Mouse (Mus musculus): ENCODE data around the gene Olfr215. TPM values are rescaled to one million over a fixed set of nuclear protein-coding genes. Genes with fewer than 3 reads are reported as not detected.
"Not testable (repeated sequence)": the region's sequence is repeated elsewhere in the genome, so short reads cannot be mapped to it uniquely, and the experiment has no call there.

Olfr215 gene
- total RNA-seq (2021): not detected

GRCm38 (mm10) chr6:116584095-116584494 is at the start of gene Olfr215:
Olfr215 (minus strand) TSS chr6:116584195.
- no peak for DNase-seq
- intact Hi-C loops (cut with DNase I): no loop called here

GRCm38 (mm10) chr6:116632129-116632528 is 48.1 kb upstream of the Olfr215 start:
- intact Hi-C loops (cut with DNase I): no loop called here

GRCm38 (mm10) chr6:116629766-116630165 is 45.8 kb upstream of the Olfr215 start:
- no peak for DNase-seq
- intact Hi-C loops (cut with DNase I): no loop called here

More at GRCm38 (mm10) chr6:116632129-116632528, 48.1 kb upstream of the Olfr215 start:
- peak; percentile 82 for DNase-seq

GRCm38 (mm10) chr6:116628539-116629171 is 44.7 kb upstream of the Olfr215 start, which contains the start of gene Zfp422:
Zfp422 (minus strand) TSS chr6:116628999.
- intact Hi-C loops (cut with DNase I): no loop called here
- peak; percentile 85 for DNase-seq

DNA sequence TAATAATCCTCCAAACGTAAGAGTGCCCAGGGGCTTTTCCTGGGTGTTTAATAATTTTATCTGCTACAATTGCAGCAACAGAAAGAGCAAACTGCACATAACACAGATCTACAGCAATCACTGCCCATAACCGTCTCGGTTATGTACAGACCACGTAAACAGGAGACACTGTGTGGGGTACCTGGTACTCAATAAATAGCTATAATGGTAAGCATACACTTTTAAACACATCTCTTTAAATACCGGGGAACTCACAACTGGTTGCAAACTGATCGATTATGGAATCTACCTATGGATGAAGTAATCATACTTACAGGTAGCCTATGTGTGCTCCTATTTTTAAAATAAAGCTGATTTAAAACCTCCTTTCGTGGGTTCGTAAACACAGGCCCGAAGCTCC is 44.1 kb upstream of the Olfr215 start:
- no peak for DNase-seq
- intact Hi-C loops (cut with DNase I): no loop called here

DNA sequence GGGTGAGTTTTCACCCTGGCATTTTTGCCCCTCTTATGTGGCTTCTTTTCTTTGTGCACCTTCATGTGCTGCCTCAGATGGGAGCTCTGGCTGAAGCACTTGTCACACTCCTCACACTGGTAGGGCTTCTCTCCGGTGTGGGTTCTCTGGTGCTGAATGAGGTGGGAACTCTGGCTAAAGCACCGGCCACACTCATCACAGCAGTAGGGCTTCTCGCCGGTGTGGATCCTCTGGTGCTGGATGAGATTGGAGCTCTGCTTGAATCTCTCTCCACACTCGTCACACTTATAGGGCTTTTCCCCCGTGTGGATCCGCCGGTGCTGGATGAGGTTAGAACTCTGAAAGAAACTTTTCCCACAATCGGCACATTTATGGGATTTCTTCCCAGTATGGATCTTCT is 42.4 kb upstream of the Olfr215 start:
- DNase-seq; intact Hi-C loops (cut with DNase I): not testable (repeated sequence)

GRCm38 (mm10) chr6:116621318-116622023 is 37.5 kb upstream of the Olfr215 start:
- DNase-seq: no peak
- intact Hi-C loops (cut with DNase I): no loop called here

DNA sequence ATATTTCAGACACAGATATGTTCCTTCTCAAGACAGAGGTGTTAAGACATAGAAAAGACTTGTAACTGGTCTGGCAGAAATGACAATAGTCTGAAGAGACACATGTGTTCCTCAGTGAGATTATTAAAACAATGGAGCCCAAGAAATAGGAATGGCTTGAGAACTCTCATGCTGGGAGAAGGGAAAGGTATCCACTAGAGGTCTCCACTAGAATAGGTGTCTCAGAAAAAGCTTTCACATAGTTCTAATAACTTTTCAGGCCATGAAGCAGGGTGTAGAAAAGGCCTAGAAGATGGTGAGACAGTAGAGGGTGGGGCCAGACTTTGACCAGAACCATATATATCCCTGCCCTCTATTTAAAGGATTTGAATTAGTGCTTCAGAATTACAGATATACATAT is 34.1 kb upstream of the Olfr215 start:
- intact Hi-C loops (cut with DNase I): no loop called here
- no peak for DNase-seq

DNA sequence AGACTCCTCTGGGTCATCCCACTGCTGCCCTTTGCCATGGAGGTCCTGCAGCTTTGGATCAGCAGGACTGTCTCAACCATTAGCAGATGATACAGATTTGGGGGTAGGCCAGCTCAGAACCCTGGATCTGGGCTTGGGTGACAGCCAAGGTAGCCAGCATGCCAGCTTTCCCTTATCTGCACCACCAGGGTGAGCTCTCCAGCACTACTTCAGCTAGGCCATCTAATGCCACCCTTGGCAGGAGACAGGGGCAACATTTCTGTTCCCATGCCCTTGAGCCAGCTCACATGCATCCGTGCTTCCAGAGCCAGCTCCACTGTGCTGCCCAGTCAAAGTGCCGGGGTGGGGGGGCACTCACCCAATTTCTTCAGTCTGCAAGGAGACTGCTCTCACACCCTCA is 31.7 kb upstream of the Olfr215 start:
- intact Hi-C loops (cut with DNase I): no loop called here
- DNase-seq: no peak

DNA sequence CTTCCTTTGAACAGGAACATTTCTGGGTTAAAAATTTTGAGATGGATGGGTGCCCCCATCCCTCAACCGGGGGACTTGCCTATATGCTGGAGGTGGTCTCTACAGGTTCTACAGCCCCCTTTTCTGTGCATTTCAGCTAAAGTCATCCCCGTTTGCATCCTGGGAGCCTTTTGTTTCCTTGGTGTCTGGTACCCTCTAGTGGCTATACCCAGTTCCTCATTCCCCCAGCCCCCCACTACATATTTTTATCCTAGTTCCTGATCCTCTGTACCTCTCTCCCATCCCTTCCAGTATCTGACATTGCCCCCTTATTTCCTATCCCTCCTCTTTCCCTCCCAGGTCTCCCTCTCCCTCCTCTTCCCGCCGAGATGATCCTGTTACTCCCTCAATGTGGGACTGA is 23.2 kb upstream of the Olfr215 start:
- intact Hi-C loops (cut with DNase I): no loop called here
- no peak for DNase-seq

DNA sequence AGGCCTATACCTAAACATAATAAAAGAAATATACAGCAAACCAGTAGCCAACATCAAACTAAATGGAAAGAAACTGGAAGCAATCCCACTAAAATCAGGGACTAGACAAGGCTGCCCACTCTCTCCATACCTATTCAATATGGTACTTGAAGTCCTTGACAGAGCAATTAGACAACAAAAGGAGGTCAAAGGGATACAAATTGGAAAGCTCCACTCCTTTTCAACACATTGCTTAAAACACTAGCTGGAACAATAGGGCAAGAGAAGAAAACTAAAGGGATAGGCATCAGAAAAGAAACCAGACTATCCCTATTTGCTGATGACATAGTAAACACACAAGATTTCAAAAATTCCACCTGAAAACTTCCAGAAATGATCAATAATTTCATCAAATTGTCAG is 17.0 kb upstream of the Olfr215 start:
- DNase-seq; intact Hi-C loops (cut with DNase I): not testable (repeated sequence)

- intact Hi-C loops (cut with DNase I): no loop called here
- DNase-seq: peak; percentile 21
Observed at GRCm38 (mm10) chr6:116569834-116570233, 14.2 kb downstream of the Olfr215 start.

GRCm38 (mm10) chr6:116554952-116555351 is 29.0 kb downstream of the Olfr215 start:
- DNase-seq: no peak
- intact Hi-C loops (cut with DNase I): no loop called here

GRCm38 (mm10) chr6:116553935-116554334 is 30.1 kb downstream of the Olfr215 start, which contains the start of gene Olfr214:
Olfr214 (plus strand) TSS chr6:116554235.
- DNase-seq: no peak
- intact Hi-C loops (cut with DNase I): no loop called here

DNA sequence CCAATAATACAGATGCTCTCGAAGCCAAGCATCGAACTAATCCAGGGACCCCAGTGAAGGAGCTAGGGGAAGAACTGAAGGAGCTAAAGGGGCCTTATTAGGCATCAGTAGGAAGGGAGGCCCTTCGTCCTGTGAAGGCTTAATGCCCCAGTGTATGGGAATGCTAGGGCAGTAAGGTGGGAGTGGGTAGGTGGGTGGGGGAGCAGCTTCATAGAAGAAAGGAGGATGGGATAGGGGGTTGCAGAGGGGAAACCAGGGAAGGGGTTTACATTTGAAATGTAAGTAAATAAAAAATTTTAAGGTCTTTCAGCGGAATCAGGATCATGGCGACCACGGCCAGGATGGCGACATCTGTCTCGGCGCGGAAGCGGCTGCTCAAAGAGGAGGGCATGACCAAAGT is 33.2 kb downstream of the Olfr215 start, which contains the start of gene Gm5580:
TSS of gene Gm5580 (plus strand) at position 301 of the 400 bp plus-strand sequence.
- intact Hi-C loops (cut with DNase I): not testable (repeated sequence)

GRCm38 (mm10) chr6:116542500-116542899 is 41.5 kb downstream of the Olfr215 start:
- intact Hi-C loops (cut with DNase I): no loop called here
- DNase-seq: no peak

More for the DNA sequence above, 33.2 kb downstream of the Olfr215 start, which contains the start of gene Gm5580:
- DNase-seq: not testable (repeated sequence)

DNA sequence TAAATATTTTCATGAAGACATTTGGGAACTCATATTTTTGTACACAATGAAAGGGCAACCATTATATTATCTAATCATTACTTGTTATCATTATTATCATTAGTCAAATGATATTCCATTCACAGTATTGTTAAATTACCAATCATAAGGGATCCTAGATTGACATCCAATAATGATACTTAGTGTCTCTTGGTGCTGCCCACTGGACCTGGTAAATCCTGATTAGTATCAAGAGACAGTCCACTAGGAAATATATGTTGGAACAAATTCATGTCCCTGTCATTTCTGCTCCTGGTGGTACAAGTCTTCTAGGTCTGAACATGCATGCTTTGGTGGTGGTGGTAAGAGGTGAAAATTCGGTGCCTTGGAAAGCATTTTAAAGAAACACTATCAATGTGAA is 45.8 kb downstream of the Olfr215 start, which contains the start of gene Olfr213:
TSS of gene Olfr213 (plus strand) at position 301 of the 400 bp plus-strand sequence.
- intact Hi-C loops (cut with DNase I): no loop called here
- DNase-seq: no peak

Other genes starting within 250 kb of the Olfr215 start
- gene March8, start 246.2 kb downstream of the Olfr215 start, total RNA-seq (2021): 100 to 1,000 TPM in 1 of 2 experiments, 10 to 100 TPM in 1; 98.6 to 103 TPM
- gene Alox5, start 123.0 kb downstream of the Olfr215 start, total RNA-seq (2021): 1 to 10 TPM; 1.3 to 1.4 TPM
- not detected for gene Olfr211, start 95.1 kb downstream of the Olfr215 start, total RNA-seq (2021)
- under 1 TPM; 0.14 to 0.20 TPM for gene Olfr212, start 77.7 kb downstream of the Olfr215 start, total RNA-seq (2021)
- not detected for gene Olfr213, start 45.7 kb downstream of the Olfr215 start, total RNA-seq (2021)
- gene Gm5580, start 33.1 kb downstream of the Olfr215 start, total RNA-seq (2021): 1 to 10 TPM; 2.5 to 3.9 TPM
- gene Olfr214, start 30.0 kb downstream of the Olfr215 start, total RNA-seq (2021): not detected
- 10 to 100 TPM; 42.0 to 49.9 TPM for gene Zfp422, start 44.8 kb upstream of the Olfr215 start, total RNA-seq (2021)
- 1 to 10 TPM in 1 of 2 experiments, under 1 TPM in 1; 0.54 to 2.7 TPM for gene Depp1, start 66.4 kb upstream of the Olfr215 start, total RNA-seq (2021)
- 1 to 10 TPM; 2.9 to 3.4 TPM for gene Rassf4, start 89.8 kb upstream of the Olfr215 start, total RNA-seq (2021)
- under 1 TPM; 0.12 to 0.22 TPM for gene Tmem72, start 132.7 kb upstream of the Olfr215 start, total RNA-seq (2021)

All from left cerebral cortex, postnatal 4 days (tissue).